Mouse (Mus musculus): ENCODE measurements around the gene Gm10972. TPM values are rescaled to one million over a fixed set of nuclear protein-coding genes. Genes with fewer than 3 reads are reported as not detected.
A peak's percentile ranks its signal among the peaks of the same experiment; 100 is the strongest.
"Not testable (repeated sequence)": the region's sequence is repeated elsewhere in the genome, so short reads cannot be mapped to it uniquely, and the experiment has no call there.

The Gm10972 gene
- polyA plus RNA-seq, 1 experiment, result not detected

GRCm38 (mm10) chr3:94629876-94630275, 13.0 kb upstream of the Gm10972 start:
- Histone ChIP-seq H3K27ac (replicated peaks; ENCODE audit: low read depth, low read length) (no peak overlapping the region), H3K4me3 (ENCODE audit: insufficient read depth, low read depth, low read length) (no peak overlapping the region), H3K4me1 (ENCODE audit: control insufficient read depth, insufficient read depth, insufficient read length, low read length) (no peaks in the 10 kb centered on the region)

- Histone ChIP-seq H3K4me1 (ENCODE audit: control insufficient read depth, insufficient read depth, insufficient read length, low read length) (no peaks in the 10 kb centered on the region), H3K4me3 (ENCODE audit: insufficient read depth, low read depth, low read length) (no peak overlapping the region), H3K27ac (replicated peaks; ENCODE audit: low read depth, low read length) (no peak overlapping the region)
Measured at GRCm38 (mm10) chr3:94648755-94649590, 6.1 kb downstream of the Gm10972 start.

- Histone ChIP-seq H3K27ac (replicated peaks; ENCODE audit: low read depth, low read length) (no peak overlapping the region), H3K4me3 (ENCODE audit: insufficient read depth, low read depth, low read length) (peak overlapping the region; percentile 30; the same call in 1 of the 2 replicates), H3K4me1 (ENCODE audit: control insufficient read depth, insufficient read depth, insufficient read length, low read length) (no peaks in the 10 kb centered on the region)
Measured at GRCm38 (mm10) chr3:94650409-94650808, 7.5 kb downstream of the Gm10972 start.

DNA sequence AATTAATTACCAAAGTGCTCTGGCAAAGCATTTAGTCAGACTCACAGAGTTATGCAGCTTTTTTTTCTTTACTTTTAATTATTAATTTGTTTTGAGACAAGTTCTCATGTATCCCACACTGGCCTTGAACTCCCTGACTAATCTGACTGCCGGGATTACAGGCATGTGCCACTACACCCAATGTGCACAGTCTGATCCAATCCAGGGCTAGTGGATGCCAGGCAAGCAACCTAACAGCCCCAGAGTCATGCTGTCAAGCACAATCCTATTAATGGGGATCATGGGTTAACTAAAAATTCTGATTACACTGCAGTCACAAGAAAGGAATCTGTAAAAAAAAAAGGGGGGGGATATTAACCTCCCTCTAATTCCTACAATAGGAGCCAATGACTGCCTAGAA, 11.1 kb downstream of the Gm10972 start:
- not testable (repeated sequence) for H3K4me3 ChIP-seq (ENCODE audit: insufficient read depth, low read depth, low read length); H3K27ac ChIP-seq (replicated peaks; ENCODE audit: low read depth, low read length); H3K4me1 ChIP-seq (ENCODE audit: control insufficient read depth, insufficient read depth, insufficient read length, low read length)

GRCm38 (mm10) chr3:94657852-94658739, 15.2 kb downstream of the Gm10972 start:
- not testable (repeated sequence) for H3K27ac ChIP-seq (replicated peaks; ENCODE audit: low read depth, low read length); H3K4me1 ChIP-seq (ENCODE audit: control insufficient read depth, insufficient read depth, insufficient read length, low read length)
- H3K4me3 ChIP-seq (ENCODE audit: insufficient read depth, low read depth, low read length), result peak overlapping the region; percentile 48

DNA sequence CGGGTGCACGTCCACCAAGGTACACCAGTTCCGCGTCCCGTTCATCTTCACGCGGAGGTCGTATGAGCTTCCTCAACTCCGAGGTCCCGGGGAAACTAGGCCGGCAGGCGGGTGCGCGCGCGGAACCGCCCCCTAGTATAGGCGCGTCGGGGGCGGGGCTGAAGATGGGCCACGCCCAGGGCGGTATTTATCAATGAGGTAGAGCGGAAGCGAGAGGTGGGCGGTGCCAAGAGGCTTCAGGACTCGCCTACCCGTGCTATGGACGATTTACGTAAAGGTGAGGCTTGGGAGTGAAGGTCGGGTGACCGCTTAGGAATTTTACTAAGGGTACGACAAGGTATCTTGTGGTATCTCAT, 15.8 kb downstream of the Gm10972 start, which contains the start of gene Tuft1:
Gene Tuft1 (minus strand): TSS at position 133 of the 356 bp plus-strand sequence.
- H3K4me1 ChIP-seq (ENCODE audit: control insufficient read depth, insufficient read depth, insufficient read length, low read length); H3K27ac ChIP-seq (replicated peaks; ENCODE audit: low read depth, low read length): not testable (repeated sequence)
- H3K4me3 ChIP-seq (ENCODE audit: insufficient read depth, low read depth, low read length), result peak within 1 kb of the TSS; percentile 48

- not testable (repeated sequence) for H3K4me1 ChIP-seq (ENCODE audit: control insufficient read depth, insufficient read depth, insufficient read length, low read length); H3K27ac ChIP-seq (replicated peaks; ENCODE audit: low read depth, low read length)
- H3K4me3 ChIP-seq (ENCODE audit: insufficient read depth, low read depth, low read length), result peak overlapping the region; percentile 35
Measured at GRCm38 (mm10) chr3:94659142-94659748, 16.3 kb downstream of the Gm10972 start.

DNA sequence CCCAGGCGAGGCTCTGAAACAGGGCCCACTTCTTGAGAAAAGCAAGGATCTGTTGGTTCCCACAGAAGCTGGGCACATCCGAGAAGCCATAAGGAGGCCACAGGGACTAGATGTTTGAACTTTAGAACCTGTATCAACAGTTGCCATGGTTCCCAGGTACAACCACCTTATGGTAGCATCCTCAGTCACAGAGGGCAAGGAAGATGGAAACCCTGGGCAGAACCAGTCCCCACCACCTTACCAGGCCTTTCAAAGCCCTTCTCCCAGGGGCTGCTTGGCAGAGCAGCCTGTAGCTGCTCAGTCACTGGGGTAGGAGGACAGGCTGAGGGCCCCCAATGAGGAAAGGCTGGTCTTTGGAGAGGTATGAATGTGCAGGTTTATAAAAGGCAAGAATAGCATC, 17.9 kb downstream of the Gm10972 start:
- not testable (repeated sequence) for H3K4me1 ChIP-seq (ENCODE audit: control insufficient read depth, insufficient read depth, insufficient read length, low read length); H3K4me3 ChIP-seq (ENCODE audit: insufficient read depth, low read depth, low read length); H3K27ac ChIP-seq (replicated peaks; ENCODE audit: low read depth, low read length)

DNA sequence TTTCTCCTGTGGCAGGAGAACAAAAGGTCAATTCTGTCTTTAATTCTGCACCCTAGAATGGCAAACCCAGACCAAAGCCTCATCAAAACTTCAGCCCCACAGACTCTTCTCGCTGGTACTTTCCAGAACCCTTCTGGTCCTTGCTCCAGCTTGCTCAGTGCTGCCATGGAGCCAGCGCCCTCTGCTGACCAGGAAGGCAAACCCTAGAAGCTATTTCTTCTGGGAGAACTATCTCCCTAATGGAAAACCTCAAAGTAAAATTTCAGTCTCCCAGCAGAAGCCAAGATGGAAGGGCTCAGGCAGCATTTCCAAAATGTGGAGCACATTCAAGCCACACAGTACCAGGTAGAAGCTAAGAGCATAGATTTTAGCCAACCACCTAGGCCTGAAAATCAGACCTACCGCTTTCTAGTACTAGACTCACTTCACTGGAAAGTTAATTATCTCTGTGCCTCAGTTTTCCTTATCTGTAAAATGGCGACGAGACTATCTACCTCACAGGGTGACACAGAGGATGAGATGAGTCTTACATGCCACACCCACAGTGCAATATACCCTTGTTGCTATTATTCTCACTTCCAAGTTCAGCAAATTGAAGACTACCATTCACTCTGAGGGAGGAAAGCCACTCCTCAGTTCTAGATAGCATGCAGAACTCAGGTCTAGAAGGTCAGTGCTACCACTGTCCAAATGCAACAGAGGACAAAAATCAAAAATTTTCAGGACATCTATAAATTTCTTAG, 22.3 kb downstream of the Gm10972 start:
- H3K27ac ChIP-seq (replicated peaks; ENCODE audit: low read depth, low read length); H3K4me1 ChIP-seq (ENCODE audit: control insufficient read depth, insufficient read depth, insufficient read length, low read length); H3K4me3 ChIP-seq (ENCODE audit: insufficient read depth, low read depth, low read length): not testable (repeated sequence)

DNA sequence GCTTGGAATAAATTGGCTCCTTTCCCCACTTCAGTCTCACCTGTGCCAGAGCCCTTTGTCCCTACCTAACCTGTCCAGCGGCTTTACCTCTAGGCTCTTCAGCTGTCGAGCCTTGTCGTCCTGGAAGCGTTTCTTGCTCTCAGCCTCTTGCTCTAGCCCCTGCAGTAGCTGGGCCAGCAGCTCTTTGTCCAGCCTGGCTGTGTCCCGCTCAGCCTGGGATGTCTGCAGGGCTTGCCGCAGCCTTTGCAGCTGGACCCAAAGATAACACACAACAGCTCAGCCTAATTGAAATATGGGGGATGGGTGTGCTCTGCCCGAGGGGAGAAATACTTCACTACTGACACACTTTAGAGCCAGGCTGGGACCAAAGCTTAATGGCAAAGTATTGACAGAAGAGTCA, 23.0 kb downstream of the Gm10972 start:
- H3K27ac ChIP-seq (replicated peaks; ENCODE audit: low read depth, low read length); H3K4me3 ChIP-seq (ENCODE audit: insufficient read depth, low read depth, low read length); H3K4me1 ChIP-seq (ENCODE audit: control insufficient read depth, insufficient read depth, insufficient read length, low read length): not testable (repeated sequence)

DNA sequence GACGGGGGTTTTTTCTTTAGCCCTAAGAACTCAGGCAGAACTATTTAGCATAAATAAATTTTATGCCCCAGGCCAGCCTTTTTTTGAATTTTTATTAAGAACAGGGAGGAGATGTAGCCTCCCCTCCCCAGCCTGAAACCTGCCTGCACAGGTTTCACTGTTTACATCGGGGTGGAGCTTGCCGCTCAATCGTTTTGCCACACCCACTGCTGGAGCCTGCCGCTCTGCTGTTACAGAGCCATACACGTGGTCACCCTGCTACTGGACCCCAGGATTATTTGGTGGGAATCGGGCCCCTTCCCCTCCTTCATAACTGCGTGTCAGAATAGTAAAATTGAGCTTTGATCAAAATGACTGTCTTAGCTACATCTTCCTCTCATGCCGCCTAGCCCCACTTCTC, 32.2 kb downstream of the Gm10972 start:
- not testable (repeated sequence) for H3K4me3 ChIP-seq (ENCODE audit: insufficient read depth, low read depth, low read length); H3K27ac ChIP-seq (replicated peaks; ENCODE audit: low read depth, low read length); H3K4me1 ChIP-seq (ENCODE audit: control insufficient read depth, insufficient read depth, insufficient read length, low read length)

- no peak overlapping the region for H3K27ac ChIP-seq (replicated peaks; ENCODE audit: low read depth, low read length)
- no peaks in the 10 kb centered on the region for H3K4me1 ChIP-seq (ENCODE audit: control insufficient read depth, insufficient read depth, insufficient read length, low read length)
- H3K4me3 ChIP-seq (ENCODE audit: insufficient read depth, low read depth, low read length), result no peak overlapping the region
Measured at GRCm38 (mm10) chr3:94679351-94679841, 36.5 kb downstream of the Gm10972 start.

DNA sequence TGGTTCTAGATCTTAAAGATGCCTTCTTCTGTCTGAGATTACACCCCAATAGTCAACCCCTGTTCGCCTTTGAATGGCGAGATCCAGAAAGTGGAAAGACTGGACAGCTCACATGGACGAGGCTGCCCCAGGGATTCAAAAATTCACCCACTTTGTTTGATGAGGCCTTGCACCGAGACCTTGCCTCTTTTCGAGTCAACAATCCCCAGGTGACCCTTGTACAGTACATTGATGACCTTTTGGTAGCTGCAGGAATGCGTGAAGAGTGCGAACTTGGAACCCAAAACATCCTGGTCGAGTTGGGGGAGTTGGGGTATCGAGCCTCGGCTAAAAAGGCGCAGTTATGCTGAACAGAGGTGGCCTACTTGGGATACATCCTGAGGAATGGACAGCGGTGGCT, 37.1 kb downstream of the Gm10972 start:
- H3K27ac ChIP-seq (replicated peaks; ENCODE audit: low read depth, low read length); H3K4me1 ChIP-seq (ENCODE audit: control insufficient read depth, insufficient read depth, insufficient read length, low read length); H3K4me3 ChIP-seq (ENCODE audit: insufficient read depth, low read depth, low read length): not testable (repeated sequence)

DNA sequence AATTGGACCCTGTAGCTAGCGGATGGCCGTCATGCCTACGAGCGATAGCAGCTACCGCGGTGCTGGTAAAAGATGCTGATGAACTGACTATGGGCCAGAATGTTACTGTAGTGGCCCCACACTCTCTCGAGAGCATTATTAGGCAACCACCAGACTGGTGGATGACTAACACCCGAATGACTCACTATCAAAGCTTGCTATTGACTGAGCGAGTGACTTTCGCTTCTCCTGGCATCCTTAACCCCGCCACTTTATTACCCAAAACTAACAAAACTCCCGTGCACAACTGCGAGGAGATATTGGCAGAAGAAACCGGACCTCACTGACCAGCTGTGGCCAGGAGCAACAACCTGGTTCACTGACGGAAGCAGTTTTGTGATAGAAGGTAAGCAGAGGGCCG, 37.9 kb downstream of the Gm10972 start:
- H3K27ac ChIP-seq (replicated peaks; ENCODE audit: low read depth, low read length), result no peak overlapping the region
- no peaks in the 10 kb centered on the region for H3K4me1 ChIP-seq (ENCODE audit: control insufficient read depth, insufficient read depth, insufficient read length, low read length)
- H3K4me3 ChIP-seq (ENCODE audit: insufficient read depth, low read depth, low read length), result no peak overlapping the region

GRCm38 (mm10) chr3:94683646-94684045, 40.7 kb downstream of the Gm10972 start:
- no peak overlapping the region for H3K4me3 ChIP-seq (ENCODE audit: insufficient read depth, low read depth, low read length)
- no peak overlapping the region for H3K27ac ChIP-seq (replicated peaks; ENCODE audit: low read depth, low read length)
- H3K4me1 ChIP-seq (ENCODE audit: control insufficient read depth, insufficient read depth, insufficient read length, low read length), result no peaks in the 10 kb centered on the region

All from brown adipose tissue, adult 24 weeks (tissue).